Mouse (Mus musculus) heart, embryonic 12.5 days (tissue): ENCODE results near the gene Izumo4. TPM values are rescaled to one million over a fixed set of nuclear protein-coding genes. Genes with fewer than 3 reads are reported as not detected.

Source experiments
- polyA plus RNA-seq: library from polyadenylated mRNA; unstranded; fragments of >200 nt; fragmentation: Nextera tagmentation; extraction: Ambion mirVana; gene quantifications from 2 replicates; pipeline ENCODE4 v1.2.1, GENCODE M21; 2016

The Izumo4 gene
- polyA plus RNA-seq, 1 experiment from 2014 or later: 18.4 TPM

Other genes with a start within 250 kb of the Izumo4 start
- gene Onecut3, start 207.3 kb upstream of the Izumo4 start, polyA plus RNA-seq: not detected in 2 replicates
- gene Atp8b3, start 163.1 kb upstream of the Izumo4 start, polyA plus RNA-seq: 0.05 and 0.17 TPM in 2 replicates
- 21.5 and 22.2 TPM in 2 replicates for gene Rexo1, start 140.6 kb upstream of the Izumo4 start, polyA plus RNA-seq
- 7.9 and 8.5 TPM in 2 replicates for gene Klf16, start 124.9 kb upstream of the Izumo4 start, polyA plus RNA-seq
- gene Abhd17a, start 111.8 kb upstream of the Izumo4 start, polyA plus RNA-seq: 99.4 and 105 TPM in 2 replicates
- gene Scamp4, start 99.3 kb upstream of the Izumo4 start, polyA plus RNA-seq: 67.4 and 70.0 TPM in 2 replicates
- gene Adat3, start 99.3 kb upstream of the Izumo4 start, polyA plus RNA-seq: 3.5 and 4.1 TPM in 2 replicates
- 2.4 and 2.6 TPM in 2 replicates for gene Gm49322, start 96.2 kb upstream of the Izumo4 start, polyA plus RNA-seq
- gene Csnk1g2, start 79.3 kb upstream of the Izumo4 start, polyA plus RNA-seq: 131 and 136 TPM in 2 replicates
- gene Btbd2, start 45.1 kb upstream of the Izumo4 start, polyA plus RNA-seq: 64.9 and 65.7 TPM in 2 replicates
- 99.6 and 102 TPM in 2 replicates for gene Mknk2, start 24.1 kb upstream of the Izumo4 start, polyA plus RNA-seq
- gene Mob3a, start 207 bp upstream of the Izumo4 start, polyA plus RNA-seq: 34.8 and 38.1 TPM in 2 replicates
- 56.5 and 58.9 TPM in 2 replicates for gene Ap3d1, start 40.1 kb downstream of the Izumo4 start, polyA plus RNA-seq
- gene Dot1l, start 53.0 kb downstream of the Izumo4 start, polyA plus RNA-seq: 25.7 and 30.9 TPM in 2 replicates
- gene Sf3a2, start 96.0 kb downstream of the Izumo4 start, polyA plus RNA-seq: 51.2 and 58.3 TPM in 2 replicates
- 82.4 and 83.2 TPM in 2 replicates for gene Plekhj1, start 96.4 kb downstream of the Izumo4 start, polyA plus RNA-seq
- 0.14 and 0.23 TPM in 2 replicates for gene Amh, start 103.1 kb downstream of the Izumo4 start, polyA plus RNA-seq
- 6.1 and 6.7 TPM in 2 replicates for gene Jsrp1, start 111.3 kb downstream of the Izumo4 start, polyA plus RNA-seq
- gene Oaz1, start 124.5 kb downstream of the Izumo4 start, polyA plus RNA-seq: 1,577 and 1,597 TPM in 2 replicates
- gene Lingo3, start 141.9 kb downstream of the Izumo4 start, polyA plus RNA-seq: 0.46 and 0.54 TPM in 2 replicates
- 177 and 182 TPM in 2 replicates for gene Lsm7, start 153.0 kb downstream of the Izumo4 start, polyA plus RNA-seq
- gene Sppl2b, start 153.1 kb downstream of the Izumo4 start, polyA plus RNA-seq: 34.8 and 35.2 TPM in 2 replicates
- gene Tmprss9, start 169.7 kb downstream of the Izumo4 start, polyA plus RNA-seq: not detected in 2 replicates
- 285 and 293 TPM in 2 replicates for gene Timm13, start 198.8 kb downstream of the Izumo4 start, polyA plus RNA-seq
- 34.3 and 35.3 TPM in 2 replicates for gene Lmnb2, start 216.1 kb downstream of the Izumo4 start, polyA plus RNA-seq
- gene Gadd45b, start 227.9 kb downstream of the Izumo4 start, polyA plus RNA-seq: 27.8 and 29.9 TPM in 2 replicates